Mouse (Mus musculus): ENCODE measurements at regions not wholly inside any gene's neighbourhood (a gene's known extent, or its start where the extent isn't known, plus 50 kb on each side); places are given as distances from the start of the nearest gene placed in this dataset.
"Not testable (repeated sequence)": the region's sequence is repeated elsewhere in the genome, so short reads cannot be mapped to it uniquely, and the experiment has no call there.

- no peak for DNase-seq (ENCODE audit: low spot score in 2 of 2)
Observed at GRCm38 (mm10) chr12:112298521-112298920, 152.5 kb downstream of the Kif26a start.

DNA sequence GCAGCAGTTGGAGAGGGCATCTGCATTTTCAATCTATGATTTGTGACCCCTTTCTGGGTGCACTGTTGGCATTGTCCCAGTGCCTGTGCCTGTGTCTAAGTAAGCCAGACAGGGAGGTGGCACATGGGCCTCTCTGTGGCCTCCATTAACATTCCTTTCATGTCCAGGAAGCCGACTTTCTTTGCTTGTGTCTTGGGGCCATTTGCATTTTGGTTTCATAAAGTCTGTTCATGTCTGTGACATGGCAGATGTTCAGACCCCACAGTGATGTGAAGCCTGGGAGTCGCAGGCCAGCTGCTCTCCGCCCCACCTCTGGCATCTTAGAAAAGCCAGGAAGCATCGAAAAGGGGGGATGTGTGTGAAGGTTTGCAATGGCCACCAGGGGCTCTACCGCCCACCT lies 153.1 kb downstream of the Kif26a start:
- no peak for DNase-seq (ENCODE audit: low spot score in 2 of 2)

DNA sequence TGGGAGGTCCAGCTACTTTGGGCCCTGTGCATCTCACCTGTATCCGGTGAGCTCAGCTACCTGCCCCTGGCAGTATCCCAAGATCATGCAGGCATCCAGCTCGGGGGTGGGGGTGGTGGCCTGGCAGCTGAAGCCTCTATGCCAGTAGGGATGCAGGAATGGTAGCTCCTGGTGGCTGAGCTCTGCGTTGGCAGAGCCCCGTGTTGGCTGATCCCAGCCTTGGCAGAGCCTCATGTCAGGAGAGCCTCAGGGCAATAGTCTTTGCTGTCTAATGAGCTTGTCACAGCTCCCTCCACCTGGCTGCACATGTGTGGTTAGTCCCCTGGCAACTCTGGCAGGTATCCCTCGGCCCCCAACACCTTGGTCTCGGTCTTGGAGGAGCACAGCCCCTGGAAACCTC lies 153.6 kb downstream of the Kif26a start:
- no peak for DNase-seq (ENCODE audit: low spot score in 2 of 2)

DNA sequence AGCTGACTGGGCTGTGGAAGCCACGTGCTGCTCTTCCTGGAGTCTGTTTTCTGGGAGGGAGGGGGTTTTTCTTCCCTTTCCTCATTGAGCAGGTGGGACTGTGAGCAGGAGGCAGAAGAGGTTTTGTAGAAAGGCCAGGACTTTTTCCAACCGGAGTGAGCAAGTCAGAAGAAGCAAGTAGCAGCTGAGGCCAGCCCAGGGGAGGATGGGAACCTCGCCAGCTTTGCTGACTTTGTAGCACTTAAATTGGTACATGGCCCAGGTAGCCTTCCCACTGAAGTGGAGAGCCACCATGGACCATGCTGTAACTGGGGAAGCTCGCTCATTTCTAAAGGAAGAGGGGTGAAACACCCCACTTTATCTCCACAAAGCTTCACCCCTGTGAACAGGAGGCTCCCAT lies 154.1 kb downstream of the Kif26a start:
- DNase-seq (ENCODE audit: low spot score in 2 of 2), result no peak

DNA sequence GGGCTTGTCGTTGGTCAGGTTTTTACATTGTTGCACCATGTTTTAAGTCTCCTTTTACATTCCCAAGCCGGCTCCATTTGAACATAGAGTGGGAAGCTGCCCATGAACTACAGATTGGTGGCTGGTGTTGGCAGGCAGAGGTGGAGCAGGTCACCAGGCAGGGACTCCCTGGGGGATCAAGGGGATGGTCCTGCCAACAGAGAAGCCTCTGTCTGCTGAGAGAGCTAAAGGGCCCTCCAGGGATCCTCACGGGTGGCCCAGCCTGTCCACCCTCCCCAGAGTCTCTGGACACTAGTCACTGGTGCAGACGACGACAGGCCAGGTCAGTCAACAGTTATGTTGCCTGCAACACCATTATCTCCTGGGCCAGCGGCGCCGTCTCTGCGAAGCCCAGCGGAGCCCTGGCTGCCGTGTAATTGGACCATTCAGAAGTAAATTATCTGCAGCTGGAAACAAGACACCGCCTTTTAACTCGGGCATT lies 155.4 kb downstream of the Kif26a start:
- DNase-seq (ENCODE audit: low spot score in 2 of 2), result no peak

DNA sequence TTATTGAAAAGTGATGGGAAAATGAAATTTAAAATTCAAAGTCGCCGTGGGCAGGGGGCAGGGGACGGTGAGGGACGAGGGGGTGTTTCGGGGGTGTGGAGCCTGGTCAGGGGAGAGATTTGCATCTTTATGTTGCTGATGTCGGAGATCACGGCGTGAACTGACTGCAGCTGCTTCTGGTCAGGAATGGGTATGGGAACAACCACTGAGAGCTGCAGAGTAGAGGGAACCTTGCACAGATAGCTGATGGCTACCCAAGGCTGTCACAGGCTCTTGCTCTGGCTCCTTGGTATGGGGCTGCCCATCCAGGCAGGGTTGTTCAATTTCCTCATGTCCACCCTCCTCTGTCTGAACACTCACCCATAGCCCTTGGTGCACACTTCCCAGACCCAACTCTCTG lies 155.9 kb downstream of the Kif26a start:
- no peak for DNase-seq (ENCODE audit: low spot score in 2 of 2)

DNA sequence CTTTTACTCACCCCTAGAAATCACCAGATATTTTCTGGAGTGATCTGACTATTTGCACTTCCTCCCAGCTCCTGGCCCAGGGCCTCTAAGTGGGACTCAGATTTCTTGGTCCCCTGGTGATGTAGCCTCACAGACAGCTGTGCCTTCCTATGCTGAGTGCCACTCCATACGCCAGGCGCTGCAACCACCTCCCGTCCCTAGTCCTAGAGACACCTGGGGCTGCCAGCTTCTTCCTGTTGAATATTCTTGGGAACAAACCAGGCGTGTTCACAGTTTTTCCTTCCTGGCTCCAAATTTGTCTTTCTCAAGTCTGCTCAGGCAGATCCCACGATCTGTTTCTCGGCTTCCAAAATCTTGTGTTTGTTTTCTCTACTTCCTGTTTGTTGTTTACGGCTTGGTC lies 160.2 kb downstream of the Kif26a start:
- peak in 1 of 2 experiments; percentile 52 for DNase-seq (ENCODE audit: low spot score in 2 of 2)

- no peak for DNase-seq (ENCODE audit: low spot score in 2 of 2)
Observed at GRCm38 (mm10) chr12:112308016-112308415, 162.0 kb downstream of the Kif26a start.

GRCm38 (mm10) chr12:112309096-112309495 lies 163.1 kb downstream of the Kif26a start:
- not testable (repeated sequence) for DNase-seq (ENCODE audit: low spot score in 2 of 2)

GRCm38 (mm10) chr12:112309781-112310180 lies 163.8 kb downstream of the Kif26a start:
- no peak for DNase-seq (ENCODE audit: low spot score in 2 of 2)

DNA sequence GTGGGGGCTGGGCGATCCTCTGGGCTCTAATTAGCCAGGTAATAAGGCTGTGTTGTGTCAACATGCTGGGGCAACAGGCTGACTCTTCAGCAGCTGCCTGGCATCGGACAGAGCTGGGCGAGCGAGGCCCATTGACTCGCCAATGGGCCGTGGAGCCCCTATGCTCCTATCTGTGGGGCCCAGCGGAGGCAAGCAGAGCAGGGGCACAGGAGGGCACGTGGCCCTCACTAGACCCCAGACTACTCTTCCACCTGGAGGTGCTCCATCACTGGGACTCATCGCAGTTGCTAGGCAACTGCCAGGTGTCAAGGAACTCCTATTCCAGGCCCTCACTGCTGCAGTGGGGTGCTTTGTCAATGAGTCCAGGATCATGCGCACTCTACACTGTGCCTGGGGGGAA lies 164.7 kb downstream of the Kif26a start:
- no peak for DNase-seq (ENCODE audit: low spot score in 2 of 2)

GRCm38 (mm10) chr12:112314781-112315180 lies 168.8 kb downstream of the Kif26a start:
- no peak for DNase-seq (ENCODE audit: low spot score in 2 of 2)

DNA sequence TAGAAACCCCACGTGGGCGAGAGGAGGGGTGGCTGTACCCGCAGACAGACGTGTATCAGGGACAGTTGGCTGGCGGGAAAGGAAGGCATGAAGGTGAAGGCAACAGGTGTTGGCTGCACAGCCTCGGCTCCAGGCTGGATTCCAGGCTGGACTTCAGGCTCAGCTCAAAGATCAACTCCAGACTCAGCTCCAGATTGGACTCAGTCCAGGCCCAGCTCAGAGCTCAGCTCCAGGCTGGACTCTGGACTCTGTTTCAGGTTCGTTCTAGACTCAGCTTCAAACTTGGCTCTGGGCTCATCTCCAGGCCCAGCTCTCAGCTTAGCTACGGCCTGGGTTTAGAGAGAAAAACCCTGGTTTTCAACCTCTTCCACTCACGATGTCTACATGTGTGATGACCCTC lies 171.2 kb downstream of the Kif26a start:
- no peak for DNase-seq (ENCODE audit: low spot score in 2 of 2)

GRCm38 (mm10) chr12:112318461-112318860 lies 170.8 kb upstream of the A530016L24Rik start:
- no peak for DNase-seq (ENCODE audit: low spot score in 2 of 2)

DNA sequence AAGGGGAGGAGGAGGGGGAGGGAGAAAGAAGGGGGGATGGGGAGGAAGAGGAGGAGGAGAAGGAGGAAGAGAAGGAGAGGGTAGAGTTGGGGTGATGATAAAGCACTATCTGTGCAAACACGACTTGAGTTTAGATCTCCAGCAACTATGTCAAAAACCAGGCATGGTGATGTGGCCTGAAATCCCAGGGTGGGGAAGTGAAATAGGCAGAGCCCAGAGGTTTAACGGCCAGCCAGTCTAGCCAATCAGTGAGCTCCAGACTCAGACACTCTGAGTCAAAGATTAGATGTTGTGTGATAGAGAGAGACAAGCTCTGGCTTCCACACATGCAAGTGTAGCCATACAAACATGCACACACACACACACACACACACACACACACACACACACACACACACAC lies 167.1 kb upstream of the A530016L24Rik start:
- no peak for DNase-seq (ENCODE audit: low spot score in 2 of 2)

DNA sequence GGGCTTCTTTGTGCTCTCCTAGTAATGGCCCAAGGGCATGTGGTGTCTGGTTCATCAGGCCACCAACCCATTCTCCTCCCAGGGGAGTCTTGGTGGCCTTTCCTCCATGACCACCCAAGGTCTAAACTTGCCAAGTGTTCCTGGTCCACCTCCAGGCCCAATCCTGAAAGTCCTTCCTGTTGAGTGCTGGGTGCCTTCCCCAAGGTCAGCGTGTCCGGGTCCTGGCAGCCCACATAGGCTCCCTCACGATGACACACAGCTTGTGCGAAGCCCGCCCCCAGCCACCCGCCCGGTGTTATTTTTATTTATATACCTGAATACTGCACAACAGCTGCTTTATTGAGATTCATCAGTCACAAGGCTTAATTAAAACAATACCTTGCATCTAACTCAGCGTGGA lies 161.8 kb upstream of the A530016L24Rik start:
- DNase-seq (ENCODE audit: low spot score in 2 of 2), result no peak

DNA sequence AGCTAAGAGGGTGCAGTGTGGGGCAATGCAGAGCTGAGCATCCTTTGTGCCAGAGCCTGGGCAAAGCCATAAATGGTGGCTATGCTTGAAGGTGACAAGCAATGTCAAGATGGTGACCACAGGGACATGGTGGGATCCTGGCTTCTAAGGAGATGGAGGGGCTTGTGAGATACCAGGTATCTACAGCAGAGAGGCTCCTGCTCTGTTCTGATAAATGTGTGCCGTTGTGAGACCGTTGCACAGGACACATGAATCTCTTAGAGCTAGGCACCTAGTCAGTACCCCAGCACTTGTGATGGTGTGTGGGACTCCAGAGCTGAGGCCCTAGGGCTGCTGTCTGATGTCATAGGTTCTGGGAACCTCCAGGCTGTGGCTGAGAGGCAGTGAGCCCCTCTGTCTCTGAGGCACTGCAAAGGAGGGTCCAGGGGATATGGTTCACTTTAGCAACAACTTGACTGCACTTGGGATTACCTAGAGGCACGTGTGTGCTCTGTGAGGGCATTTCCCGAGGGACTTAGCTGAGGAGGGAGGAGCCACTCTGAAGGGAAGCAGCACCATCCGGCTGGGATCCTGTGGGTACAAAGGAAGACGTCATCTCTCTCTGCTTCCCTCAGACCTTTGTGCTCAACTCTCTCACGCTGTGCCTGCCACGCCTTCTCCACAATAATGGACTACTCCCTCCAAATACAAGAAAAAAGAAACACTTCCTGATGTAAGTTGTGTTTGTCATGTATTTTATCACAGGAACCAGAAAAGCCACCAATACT lies 160.3 kb upstream of the A530016L24Rik start:
- DNase-seq (ENCODE audit: low spot score in 2 of 2), result no peak

GRCm38 (mm10) chr12:112329701-112330301 lies 159.4 kb upstream of the A530016L24Rik start:
- DNase-seq (ENCODE audit: low spot score in 2 of 2), result peak; percentile 87 to 93

GRCm38 (mm10) chr12:112330557-112330956 lies 158.7 kb upstream of the A530016L24Rik start:
- DNase-seq (ENCODE audit: low spot score in 2 of 2), result no peak

- DNase-seq (ENCODE audit: low spot score in 2 of 2), result no peak
Observed at GRCm38 (mm10) chr12:112331061-112331460, 158.2 kb upstream of the A530016L24Rik start.

- DNase-seq (ENCODE audit: low spot score in 2 of 2), result no peak
Observed at GRCm38 (mm10) chr12:112333125-112334079, 155.8 kb upstream of the A530016L24Rik start.
